Mouse (Mus musculus) hindbrain, embryonic 13.5 days (tissue): ENCODE results near the gene Sytl2. TPM values are rescaled to one million over a fixed set of nuclear protein-coding genes. Genes with fewer than 3 reads are reported as not detected.

Experiments used
- ATAC-seq: fragments of 200-750 bp; cut with Nextera tagmentation; 2 replicates; pipeline ENCODE4 v1.8.0; 2017; ENCODE audit warnings: moderate TSS enrichment; ENCODE audit not compliant: low FRiP score
- H3K27ac ChIP-seq: fragments of 300-500 bp; sonication (generic); 2 replicates; pipeline ENCODE4 v1.5.1; 2015; ENCODE audit warnings: inconsistent platforms, mild to moderate bottlenecking, moderate library complexity
- H3K27me3 ChIP-seq: fragments of 300-500 bp; sonication (generic); 2 replicates; pipeline ENCODE4 v1.6.1; 2015; ENCODE audit warnings: mild to moderate bottlenecking, inconsistent platforms
- H3K36me3 ChIP-seq: fragments of 300-500 bp; sonication (generic); 2 replicates; pipeline ENCODE4 v1.6.1; 2015; ENCODE audit warnings: mild to moderate bottlenecking, inconsistent platforms
- H3K4me1 ChIP-seq: fragments of 300-500 bp; sonication (generic); replicated peaks from 2 replicates; pipeline ENCODE4 v1.6.1; 2015; ENCODE audit warnings: inconsistent platforms
- H3K4me2 ChIP-seq: fragments of 300-500 bp; sonication (generic); 2 replicates; pipeline ENCODE4 v1.6.1; 2015; ENCODE audit warnings: inconsistent platforms, mild to moderate bottlenecking, moderate library complexity
- H3K4me3 ChIP-seq: fragments of 300-500 bp; sonication (generic); 2 replicates; pipeline ENCODE4 v1.5.1; 2015; ENCODE audit warnings: mild to moderate bottlenecking, inconsistent platforms
- H3K9ac ChIP-seq: fragments of 300-500 bp; sonication (generic); 2 replicates; pipeline ENCODE4 v1.6.1; 2015; ENCODE audit warnings: mild to moderate bottlenecking, inconsistent platforms
- H3K9me3 ChIP-seq: fragments of 300-500 bp; sonication (generic); 2 replicates; pipeline ENCODE4 v1.6.1; 2016; ENCODE audit warnings: inconsistent platforms
- WGBS: fragments of 180-500 bp; shearing (Covaris S2); methylation state at CpG from one replicate; pipeline ENCODE4 v1.1.7; 2015; 5-methylcytosine and 5-hydroxymethylcytosine counted together
- polyA plus RNA-seq: library from polyadenylated mRNA; unstranded; fragments of >200 nt; fragmentation: Nextera tagmentation; extraction: Ambion mirVana; gene quantifications from 2 replicates; pipeline ENCODE4 v1.2.1, GENCODE M21; 2015

Gene Sytl2
- polyA plus RNA-seq, 1 experiment from 2014 or later, result 4.7 TPM

DNA sequence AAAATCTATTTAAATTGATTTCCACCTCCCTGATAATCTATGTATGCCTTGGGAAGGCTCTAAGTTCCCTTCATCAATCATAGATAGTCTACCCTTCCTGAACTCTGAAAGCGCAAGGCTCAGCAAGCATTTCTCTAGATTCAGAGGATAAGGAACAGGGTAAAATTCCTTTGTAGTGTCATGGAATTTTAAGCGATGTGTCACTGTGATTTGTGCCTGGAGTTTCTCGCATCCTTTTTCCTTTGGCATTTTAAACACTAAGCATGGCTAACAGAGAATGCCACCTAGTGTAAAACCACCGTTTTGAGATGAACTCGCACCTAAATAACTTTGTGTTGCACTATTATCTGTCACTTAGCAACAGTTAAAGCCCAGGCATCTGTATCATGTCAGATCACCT is 93.9 kb downstream of the Sytl2 start:
- no peak overlapping the region for H3K4me2 ChIP-seq
- H3K27ac ChIP-seq, result no peak overlapping the region
- no peak overlapping the region for H3K9ac ChIP-seq
- H3K4me3 ChIP-seq, result no peak overlapping the region
- H3K4me1 ChIP-seq, result no peaks in the 10 kb centered on the region
- no peaks in the 10 kb centered on the region for H3K27me3 ChIP-seq
- H3K9me3 ChIP-seq, result no peaks in the 10 kb centered on the region
- H3K36me3 ChIP-seq, result no peaks in the 10 kb centered on the region
- ATAC-seq, result no peak
- 69% methylated on average over 5 of the region's 5 CpGs for WGBS

DNA sequence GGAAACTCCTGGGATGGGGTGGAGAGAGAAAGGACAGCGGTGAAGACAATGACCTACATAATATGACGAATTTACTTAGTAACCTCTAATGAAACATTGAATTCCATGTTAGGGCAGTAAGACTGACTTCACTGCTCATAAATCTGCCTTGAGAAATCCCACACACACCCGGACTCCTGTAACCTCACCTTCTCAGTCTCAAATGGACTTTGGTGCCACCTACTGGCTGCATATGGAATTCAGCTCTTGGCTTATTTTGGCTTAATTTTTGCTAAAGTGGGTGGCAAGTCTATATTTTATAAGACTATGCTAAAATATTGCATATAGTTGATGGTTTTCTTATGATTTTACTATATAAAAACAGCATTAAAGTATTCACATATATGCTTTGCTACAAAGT is 107.9 kb downstream of the Sytl2 start:
- H3K4me1 ChIP-seq, result no peaks in the 10 kb centered on the region
- H3K9me3 ChIP-seq, result no peaks in the 10 kb centered on the region
- H3K9ac ChIP-seq, result no peak overlapping the region
- no peak overlapping the region for H3K27ac ChIP-seq
- no peak overlapping the region for H3K4me3 ChIP-seq
- 50% methylated on average over 3 of the region's 3 CpGs for WGBS
- no peak overlapping the region for H3K4me2 ChIP-seq
- H3K27me3 ChIP-seq, result no peaks in the 10 kb centered on the region
- no peaks in the 10 kb centered on the region for H3K36me3 ChIP-seq
- ATAC-seq, result no peak

DNA sequence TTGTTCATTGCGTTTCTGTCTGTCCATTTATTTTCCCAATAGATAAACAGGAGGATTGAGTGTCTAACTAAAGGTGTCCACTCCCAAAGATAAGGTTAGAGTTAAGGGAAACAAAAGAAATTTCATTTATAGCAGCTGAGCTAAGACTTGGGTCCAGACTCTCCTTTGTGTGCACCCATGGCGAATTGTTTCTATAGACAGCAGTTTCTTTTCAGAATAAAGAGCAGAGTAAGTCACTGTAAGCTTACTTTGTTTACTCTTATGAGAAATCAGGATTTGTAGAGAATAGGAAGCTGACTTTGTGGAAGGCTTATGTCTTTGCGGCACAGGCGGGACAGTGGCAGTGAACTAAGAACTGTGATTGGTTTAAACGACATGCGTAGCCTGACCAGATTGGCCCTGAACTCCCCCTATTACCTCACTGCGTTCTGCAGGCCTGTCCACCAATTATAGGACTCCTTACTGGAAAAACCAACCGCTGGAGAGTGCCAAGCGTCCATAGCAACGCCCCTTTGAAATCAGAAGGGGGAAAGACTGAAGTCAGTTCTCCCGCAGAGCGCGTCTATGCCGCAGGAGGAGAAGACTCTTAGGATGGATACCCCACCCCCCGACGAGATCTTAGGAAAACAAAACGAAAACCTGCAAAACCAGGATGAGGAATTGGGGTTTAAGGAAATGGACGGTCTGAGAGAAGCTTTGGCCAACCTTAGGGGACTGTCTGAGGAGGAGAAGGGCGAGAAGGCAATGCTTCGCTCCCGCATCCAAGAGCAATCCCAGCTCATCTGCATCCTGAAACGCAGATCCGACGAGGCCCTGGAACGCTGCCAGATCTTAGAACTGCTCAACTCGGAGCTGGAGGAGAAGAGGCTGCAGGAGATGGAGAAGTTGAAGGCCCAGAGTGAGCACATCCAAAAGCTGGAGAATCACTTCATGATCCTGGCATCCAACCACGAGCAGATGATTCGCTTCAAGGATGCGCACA is 124.3 kb downstream of the Sytl2 start, which contains the start of gene Ccdc89:
TSS of gene Ccdc89 (plus strand) at position 558 of the 982 bp plus-strand sequence.
- 24% methylated on average over 29 of the region's 29 CpGs for WGBS
- peaks cover 9% of the 10 kb centered on the region for H3K4me1 ChIP-seq
- peak within 1 kb of the TSS; percentile 70 for H3K9ac ChIP-seq
- peak within 1 kb of the TSS; percentile 35; the same call in 1 of the 2 replicates for H3K27ac ChIP-seq
- peak; percentile 100 for ATAC-seq
- no peaks in the 10 kb centered on the region for H3K27me3 ChIP-seq
- no peaks in the 10 kb centered on the region for H3K9me3 ChIP-seq
- H3K36me3 ChIP-seq, result no peaks in the 10 kb centered on the region
- H3K4me3 ChIP-seq, result peak within 1 kb of the TSS; percentile 36
- H3K4me2 ChIP-seq, result peak within 1 kb of the TSS; percentile 73

DNA sequence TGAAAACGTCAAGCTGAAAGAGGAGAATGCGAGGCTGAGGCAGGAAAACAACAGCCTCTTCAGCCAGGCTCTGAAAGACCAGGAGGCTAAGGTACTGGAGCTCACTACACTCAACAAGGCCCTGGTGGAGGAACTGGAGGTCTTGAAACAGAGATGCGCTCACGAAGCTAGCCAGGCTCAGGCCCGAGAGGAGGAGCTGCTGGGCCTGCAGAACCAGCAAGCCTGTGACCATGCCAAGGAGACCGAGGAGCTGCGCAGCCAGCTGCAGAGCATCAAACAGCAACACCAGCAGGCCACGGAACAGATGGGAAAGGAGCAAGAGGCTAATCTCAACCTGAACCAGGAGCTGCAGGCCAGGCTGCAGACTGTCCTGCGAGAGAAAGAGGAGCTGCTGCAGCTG is 125.0 kb downstream of the Sytl2 start:
- WGBS, result 71% methylated on average over 9 of the region's 9 CpGs
- ATAC-seq, result no peak
- H3K27ac ChIP-seq, result no peak overlapping the region

DNA sequence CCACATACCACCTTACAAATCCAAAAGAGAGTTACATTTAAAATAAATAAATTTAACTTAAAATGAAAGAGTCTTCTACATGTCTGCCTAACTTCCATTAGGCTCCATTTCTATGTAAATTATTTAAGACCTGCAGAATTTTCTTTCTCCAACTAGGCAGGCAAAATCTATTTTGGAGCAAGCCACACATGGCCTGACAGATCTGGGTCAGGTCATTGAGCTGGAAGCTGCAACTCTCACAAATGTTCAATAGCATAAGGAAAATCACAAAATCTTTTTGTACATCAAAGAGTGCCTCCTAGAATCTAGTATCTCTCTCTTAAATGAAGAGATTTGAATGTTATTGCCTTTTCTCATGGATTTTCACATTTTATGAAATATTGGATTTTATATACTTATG is 130.2 kb downstream of the Sytl2 start:
- Histone ChIP-seq H3K9me3 (no peaks in the 10 kb centered on the region), H3K27ac (no peak overlapping the region)
- ATAC-seq, result no peak

More for the DNA sequence above, 125.0 kb downstream of the Sytl2 start:
- Histone ChIP-seq H3K9me3 (no peaks in the 10 kb centered on the region), H3K4me3 (peak overlapping the region; percentile 36), H3K4me1 (peaks cover 9% of the 10 kb centered on the region), H3K4me2 (peak overlapping the region; percentile 73), H3K27me3 (no peaks in the 10 kb centered on the region), H3K9ac (peak overlapping the region; percentile 70), H3K36me3 (no peaks in the 10 kb centered on the region)

DNA sequence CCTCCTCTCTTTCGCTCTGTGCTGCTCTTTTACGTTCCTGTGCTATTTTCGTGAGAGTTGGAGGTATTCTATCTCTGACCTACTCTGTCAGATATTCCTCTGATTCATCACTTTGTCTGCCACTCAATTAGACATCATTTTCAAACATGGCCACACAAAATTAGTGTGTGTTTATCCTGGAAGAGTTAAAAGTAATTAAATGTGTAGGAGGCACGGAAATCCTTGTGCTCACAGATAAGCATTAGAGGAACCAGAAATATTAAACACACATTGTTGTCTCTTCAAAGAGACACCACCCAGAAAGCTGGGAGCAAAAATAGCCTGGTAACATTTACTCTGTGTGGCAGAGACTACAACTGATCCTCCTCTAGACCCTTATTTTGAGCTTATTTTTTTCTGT is 138.0 kb downstream of the Sytl2 start:
- no peak overlapping the region for H3K9ac ChIP-seq
- H3K4me2 ChIP-seq, result no peak overlapping the region
- no peak overlapping the region for H3K4me3 ChIP-seq
- 96% methylated on average over 4 of the region's 4 CpGs for WGBS
- no peak overlapping the region for H3K27ac ChIP-seq
- no peaks in the 10 kb centered on the region for H3K27me3 ChIP-seq
- H3K4me1 ChIP-seq, result peaks cover 3% of the 10 kb centered on the region; the same call in 1 of the 2 replicates
- H3K9me3 ChIP-seq, result no peaks in the 10 kb centered on the region
- H3K36me3 ChIP-seq, result no peaks in the 10 kb centered on the region
- ATAC-seq, result no peak

More for the DNA sequence above, 130.2 kb downstream of the Sytl2 start:
- no peak overlapping the region for H3K9ac ChIP-seq
- H3K4me1 ChIP-seq, result peaks cover 2% of the 10 kb centered on the region
- no peaks in the 10 kb centered on the region for H3K36me3 ChIP-seq
- H3K27me3 ChIP-seq, result no peaks in the 10 kb centered on the region
- H3K4me2 ChIP-seq, result no peak overlapping the region
- H3K4me3 ChIP-seq, result no peak overlapping the region

DNA sequence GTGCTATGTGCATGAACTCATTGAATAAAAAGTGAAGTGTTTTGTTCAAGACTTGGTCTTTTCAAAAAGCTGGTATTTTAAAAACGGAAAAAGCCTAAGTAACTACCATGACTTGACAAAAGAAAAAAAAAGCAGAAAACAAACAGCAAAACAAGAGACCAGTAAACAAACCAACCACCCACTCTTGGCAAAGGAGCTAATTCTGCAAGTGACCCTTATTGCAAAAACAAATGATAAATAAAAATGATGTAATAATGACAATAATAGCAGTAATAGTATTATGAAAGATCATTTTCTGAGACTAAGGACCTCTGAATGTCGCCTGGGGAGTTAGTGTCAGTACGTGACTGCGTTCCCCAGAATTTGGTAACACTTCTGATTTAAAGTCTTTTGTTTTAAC is 140.0 kb downstream of the Sytl2 start:
- ATAC-seq, result peak; percentile 27
- H3K4me3 ChIP-seq, result peak overlapping the region; percentile 98
- peak overlapping the region; percentile 97 for H3K9ac ChIP-seq
- peak overlapping the region; percentile 98 for H3K27ac ChIP-seq
- WGBS, result 7% methylated on average over 4 of the region's 4 CpGs
- H3K4me2 ChIP-seq, result peak overlapping the region; percentile 61
- no peaks in the 10 kb centered on the region for H3K36me3 ChIP-seq
- H3K27me3 ChIP-seq, result no peaks in the 10 kb centered on the region
- peaks cover 9% of the 10 kb centered on the region for H3K4me1 ChIP-seq
- H3K9me3 ChIP-seq, result no peaks in the 10 kb centered on the region

DNA sequence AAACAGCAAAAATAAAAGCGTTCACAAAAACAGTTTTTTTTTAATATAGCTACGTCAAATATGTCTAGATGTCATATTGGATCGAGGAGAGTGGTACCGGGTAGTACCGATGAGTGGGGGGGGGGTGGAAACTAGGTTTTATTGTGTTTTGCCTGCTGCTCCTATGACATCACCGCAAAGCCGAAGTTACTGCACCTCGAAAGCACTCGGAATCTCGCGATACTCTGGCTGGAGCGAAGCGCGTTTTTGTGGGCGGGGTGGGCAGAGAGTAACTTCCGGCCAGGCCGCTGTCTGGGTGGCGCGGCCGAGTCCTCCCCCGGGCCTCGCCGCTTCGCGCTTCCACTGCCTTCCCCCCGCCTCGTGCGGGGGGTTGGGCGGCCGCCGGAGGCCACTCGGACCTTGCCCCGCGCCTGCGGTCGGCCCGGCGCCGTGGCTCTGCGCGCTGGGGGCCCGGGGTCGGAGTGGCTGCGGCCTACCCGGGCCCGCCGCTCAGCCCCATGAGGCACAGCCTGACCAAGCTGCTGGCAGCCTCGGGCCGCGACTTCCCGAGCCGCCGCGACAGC is 140.5 kb downstream of the Sytl2 start, which contains the start of gene Crebzf:
TSS of gene Crebzf (plus strand) at position 212 of the 563 bp plus-strand sequence.
- H3K4me3 ChIP-seq, result peak within 1 kb of the TSS; percentile 98
- ATAC-seq, result peak; percentile 97
- peak within 1 kb of the TSS; percentile 97 for H3K9ac ChIP-seq
- H3K4me1 ChIP-seq, result peaks cover 9% of the 10 kb centered on the region
- H3K27me3 ChIP-seq, result no peaks in the 10 kb centered on the region
- H3K36me3 ChIP-seq, result peaks cover 2% of the 10 kb centered on the region; the same call in 1 of the 2 replicates
- H3K4me2 ChIP-seq, result peak within 1 kb of the TSS; percentile 98
- H3K9me3 ChIP-seq, result no peaks in the 10 kb centered on the region
- peak within 1 kb of the TSS; percentile 98 for H3K27ac ChIP-seq
- under 1% methylated on average over 47 of the region's 54 CpGs for WGBS

DNA sequence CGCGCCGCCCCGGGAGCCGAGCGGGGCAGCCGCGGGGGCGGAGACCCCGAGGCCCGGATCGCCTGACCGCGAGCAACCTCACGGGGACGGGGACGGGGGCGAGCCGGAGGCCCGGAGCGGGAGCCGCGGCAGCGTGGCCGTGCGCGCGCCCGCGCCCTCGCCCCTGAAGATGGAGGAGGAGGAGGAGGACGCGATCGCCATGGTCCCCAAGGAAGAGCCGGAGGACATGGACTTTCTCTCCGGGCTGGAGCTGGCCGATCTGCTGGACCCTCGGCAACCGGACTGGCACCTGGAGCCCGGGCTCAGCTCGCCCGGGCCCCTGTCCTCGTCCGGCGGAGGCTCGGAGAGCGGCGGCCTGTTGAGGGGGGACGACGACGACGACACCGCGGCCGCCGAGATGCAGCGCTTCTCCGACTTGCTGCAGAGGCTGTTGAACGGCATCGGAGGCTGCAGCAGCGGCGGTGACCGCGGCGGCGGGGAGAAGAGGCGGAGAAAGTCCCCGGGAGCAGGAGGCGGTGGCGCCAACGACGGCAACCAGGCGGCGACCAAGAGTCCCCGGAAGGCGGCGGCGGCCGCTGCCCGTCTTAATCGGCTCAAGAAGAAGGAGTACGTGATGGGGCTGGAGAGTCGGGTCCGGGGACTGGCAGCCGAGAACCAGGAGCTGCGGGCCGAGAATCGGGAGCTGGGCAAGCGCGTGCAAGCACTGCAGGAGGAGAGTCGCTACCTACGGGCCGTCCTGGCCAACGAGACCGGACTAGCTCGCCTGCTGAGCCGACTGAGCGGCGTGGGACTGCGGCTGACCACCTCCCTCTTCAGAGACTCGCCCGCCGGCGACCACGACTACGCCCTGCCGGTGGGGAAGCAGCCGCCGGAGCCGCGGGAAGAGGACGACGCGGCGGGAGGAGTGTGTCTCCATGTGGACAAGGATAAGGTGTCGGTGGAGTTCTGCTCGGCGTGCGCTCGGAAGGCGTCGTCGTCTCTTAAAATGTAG is 141.3 kb downstream of the Sytl2 start:
- Histone ChIP-seq H3K4me2 (peak overlapping the region; percentile 98), H3K36me3 (peaks cover 3% of the 10 kb centered on the region; the same call in 1 of the 2 replicates), H3K27me3 (no peaks in the 10 kb centered on the region), H3K4me1 (peaks cover 9% of the 10 kb centered on the region), H3K27ac (peak overlapping the region; percentile 98), H3K9me3 (no peaks in the 10 kb centered on the region), H3K4me3 (peak overlapping the region; percentile 98), H3K9ac (peak overlapping the region; percentile 97)
- WGBS, result under 1% methylated on average over 95 of the region's 123 CpGs
- peak; percentile 76 for ATAC-seq

DNA sequence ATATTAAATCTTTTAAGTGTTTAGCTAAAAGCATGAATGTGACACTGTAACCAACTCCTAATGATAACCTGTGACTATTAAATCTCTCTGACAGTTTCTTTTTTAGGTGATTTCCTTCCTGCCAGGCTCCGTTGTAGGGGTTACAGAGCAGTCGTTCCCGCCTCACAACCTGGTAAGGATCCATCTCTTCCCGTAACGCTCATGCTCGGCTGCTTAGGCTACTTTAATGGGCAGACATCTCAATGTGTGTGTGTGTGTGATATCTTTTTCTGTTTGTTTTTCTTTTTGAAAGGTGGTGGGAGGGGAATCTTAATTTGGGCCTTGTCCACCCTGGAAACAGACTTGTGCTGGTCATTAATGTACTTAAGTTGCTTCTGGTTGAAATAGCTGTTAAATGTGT is 142.2 kb downstream of the Sytl2 start:
- WGBS, result 2% methylated on average over 6 of the region's 6 CpGs
- ATAC-seq, result no peak
- H3K36me3 ChIP-seq, result peaks cover 6% of the 10 kb centered on the region
- H3K9me3 ChIP-seq, result no peaks in the 10 kb centered on the region
- peak overlapping the region; percentile 98; the same call in 1 of the 2 replicates for H3K27ac ChIP-seq
- no peaks in the 10 kb centered on the region for H3K27me3 ChIP-seq
- H3K4me3 ChIP-seq, result peak overlapping the region; percentile 98
- peak overlapping the region; percentile 97 for H3K9ac ChIP-seq
- H3K4me1 ChIP-seq, result peaks cover 9% of the 10 kb centered on the region
- H3K4me2 ChIP-seq, result peak overlapping the region; percentile 98

DNA sequence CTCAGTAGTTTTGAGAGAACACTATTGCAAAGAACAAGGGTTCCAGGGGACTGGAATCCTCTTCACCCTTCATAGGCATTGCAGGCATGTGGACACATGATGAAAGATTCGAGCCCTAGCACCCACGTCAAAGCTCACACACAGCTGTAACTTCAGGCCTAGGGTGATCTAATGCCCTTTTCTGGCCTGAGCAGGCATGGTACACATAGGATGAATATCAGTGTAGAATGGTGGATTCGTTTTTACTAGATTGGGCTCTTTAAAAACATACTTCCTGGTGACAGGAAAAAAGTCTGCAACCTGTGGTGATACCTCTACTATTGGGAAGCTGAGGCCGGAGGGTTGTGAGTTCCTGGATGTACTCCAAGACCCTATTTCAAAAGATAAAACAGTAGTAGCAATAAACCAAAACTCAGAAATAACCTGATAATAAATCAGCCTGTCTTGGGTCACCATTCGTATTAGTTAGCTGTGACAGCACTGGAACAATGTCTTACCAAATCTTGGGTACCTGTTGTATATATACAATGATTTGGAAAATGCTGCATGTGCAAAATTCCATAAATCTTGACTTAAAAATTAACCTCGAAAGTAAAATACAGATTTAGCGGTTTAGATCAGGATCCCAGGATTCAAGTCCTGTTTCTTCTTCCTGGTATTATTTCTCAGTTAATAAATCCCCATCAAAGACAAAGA is 154.2 kb downstream of the Sytl2 start:
- no peaks in the 10 kb centered on the region for H3K9me3 ChIP-seq
- no peak for ATAC-seq
- no peaks in the 10 kb centered on the region for H3K27me3 ChIP-seq
- peaks cover 16% of the 10 kb centered on the region for H3K4me1 ChIP-seq
- H3K4me3 ChIP-seq, result peak overlapping the region; percentile 69
- H3K36me3 ChIP-seq, result peaks cover 17% of the 10 kb centered on the region
- peak overlapping the region; percentile 56 for H3K4me2 ChIP-seq
- H3K27ac ChIP-seq, result peak overlapping the region; percentile 93; the same call in 1 of the 2 replicates
- H3K9ac ChIP-seq, result peak overlapping the region; percentile 86
- WGBS, result 42% methylated on average over 7 of the region's 7 CpGs
